8 mouse cellular contexts compared by ENCODE assay signal in genomic region chr15:85583504-85583903, GRCm38 (mm10). TPM values are rescaled to one million over a fixed set of nuclear protein-coding genes. Genes with fewer than 3 reads are reported as not detected.
A peak's percentile ranks its signal among the peaks of the same experiment; 100 is the strongest.
DNase-seq lines count a peak whose midpoint lies in the region; ATAC-seq lines count a peak whose summit lies in the region.

No protein-coding gene starts in this region.

- H3K4me2 ChIP-seq in liver, embryonic 11.5 days = no peak overlapping the region; the same call in 1 of the 2 replicates
- no peak overlapping the region for H3K4me2 ChIP-seq in neural tube, embryonic 11.5 days (ENCODE audit: low read depth)

- no peaks in the 10 kb centered on the region for H3K36me3 ChIP-seq in liver, embryonic 11.5 days (ENCODE audit: control insufficient read depth, insufficient read depth, low read length)
- no peaks in the 10 kb centered on the region for H3K36me3 ChIP-seq in neural tube, embryonic 11.5 days (ENCODE audit: control insufficient read depth, insufficient read depth, low read length)

- peaks cover 2% of the 10 kb centered on the region; the same call in 1 of the 2 replicates for H3K4me1 ChIP-seq in liver, embryonic 11.5 days (replicated peaks; ENCODE audit: control insufficient read depth, insufficient read depth, low read length)
- H3K4me1 ChIP-seq in neural tube, embryonic 11.5 days (ENCODE audit: control insufficient read depth, insufficient read depth, low read length) = peaks cover 13% of the 10 kb centered on the region

- peaks cover 59% of the 10 kb centered on the region for H3K27me3 ChIP-seq in liver, embryonic 11.5 days (replicated peaks; ENCODE audit: control insufficient read depth, insufficient read depth, low read length)
- peaks cover 45% of the 10 kb centered on the region for H3K27me3 ChIP-seq in neural tube, embryonic 11.5 days (ENCODE audit: control insufficient read depth, insufficient read depth, low read length)

- no peaks in the 10 kb centered on the region for H3K9me3 ChIP-seq in liver, embryonic 11.5 days (ENCODE audit: control insufficient read depth, low read length)
- no peaks in the 10 kb centered on the region for H3K9me3 ChIP-seq in neural tube, embryonic 11.5 days (ENCODE audit: control insufficient read depth, low read length)

- H3K9ac ChIP-seq in liver, embryonic 11.5 days (ENCODE audit: low read depth, low read length) = no peak overlapping the region
- no peak overlapping the region for H3K9ac ChIP-seq in neural tube, embryonic 11.5 days (ENCODE audit: low read length)

- no peak overlapping the region for H3K27ac ChIP-seq in liver, embryonic 11.5 days (ENCODE audit: low read depth, low read length)
- H3K27ac ChIP-seq in neural tube, embryonic 11.5 days (ENCODE audit: low read depth, low read length) = no peak overlapping the region

- DNase-seq in 416B (ENCODE audit: low read depth) (peak; percentile 74), ZHBTc4 (ENCODE audit: low read depth, low spot score) (peak; percentile 85)
- peak; percentile 69 for DNase-seq in cerebellum, postnatal 36 days
- peak; percentile 59 for DNase-seq in gastrocnemius, adult 18-20 months (ENCODE audit: low spot score)
- peak; percentile 81 for DNase-seq in kidney, adult 18-20 months
- DNase-seq in liver, embryonic 11.5 days (ENCODE audit: low spot score) = peak; percentile 74
- peak; percentile 86 for DNase-seq in neural tube, embryonic 11.5 days (ENCODE audit: low spot score)
- DNase-seq in thymus, postnatal 0 days (ENCODE audit: low spot score) = peak; percentile 79

- ATAC-seq in liver, embryonic 11.5 days (replicated peaks; ENCODE audit: low FRiP score) = no peak
- ATAC-seq in neural tube, embryonic 11.5 days (ENCODE audit: insufficient read depth, low FRiP score, low TSS enrichment) = peak; percentile 72

- H3K4me3 ChIP-seq in liver, embryonic 11.5 days (ENCODE audit: low read depth, low read length) = no peak overlapping the region
- H3K4me3 ChIP-seq in neural tube, embryonic 11.5 days (ENCODE audit: low read depth, low read length) = no peak overlapping the region

- 3% methylated on average over 11 of the region's 11 CpGs for WGBS in liver, embryonic 11.5 days
- WGBS in neural tube, embryonic 11.5 days = 1% methylated on average over 11 of the region's 11 CpGs

RNA-seq across cellular contexts. Expression of gene Wnt7b, which starts 1.2 kb away (rescaled TPM):
- total RNA-seq in gastrocnemius, adult 18-20 months (2021) = under 1 TPM in 1 of 2 experiments, not detected in 1; 0.07 TPM
- 1.2 and 2.2 TPM in 2 replicates for polyA plus RNA-seq in liver, embryonic 11.5 days (2014; fragmentation: Nextera tagmentation; extraction: Ambion mirVana)
- 81.7 and 85.1 TPM in 2 replicates for polyA plus RNA-seq in neural tube, embryonic 11.5 days (2014; fragmentation: Nextera tagmentation; extraction: Ambion mirVana)
- polyA plus RNA-seq in thymus, postnatal 0 days (2015; fragmentation: Nextera tagmentation; extraction: Ambion mirVana) = 0.73 and 1.3 TPM in 2 replicates

Comparison
In these comparisons a context has a peak if more than half of its experiments do, and no peak if none do; other contexts are left out.
1. RNA of gene Wnt7b, which starts 1.2 kb away (polyA plus RNA-seq): 81.7 to 85.1 TPM in neural tube, embryonic 11.5 days; 1.2 to 2.2 TPM in liver, embryonic 11.5 days and 0.73 to 1.3 TPM in thymus, postnatal 0 days; every median in the first group is over 10 times any median in the second.
2. Peak in every context shown above with its lines, with median percentiles within 50 percentile points of each other: DNase-seq.